Mouse (Mus musculus): ENCODE results near the gene Vkorc1. TPM values are rescaled to one million over a fixed set of nuclear protein-coding genes. Genes with fewer than 3 reads are reported as not detected.

The Vkorc1 gene
- total RNA-seq, 1 experiment: 88.5 TPM

DNA sequence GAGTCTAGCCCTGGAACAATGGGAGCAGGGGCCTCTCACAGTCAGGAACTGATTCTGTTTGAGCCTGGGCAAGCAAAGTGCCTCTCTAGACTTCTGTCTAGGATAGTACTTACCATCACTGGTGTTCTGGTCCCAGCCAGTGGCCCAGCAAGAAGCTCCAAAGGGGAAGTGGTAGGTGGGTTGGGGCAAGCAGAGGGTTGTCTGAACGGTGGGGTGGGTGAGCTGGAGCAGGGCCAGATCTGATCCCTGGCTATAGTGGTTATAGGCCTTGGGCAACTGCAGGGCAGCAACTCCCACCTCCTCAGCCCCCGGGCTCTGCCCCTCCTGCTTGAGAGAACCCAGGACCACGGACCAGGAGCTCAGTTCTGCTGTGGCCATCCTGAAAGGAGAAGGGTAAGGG, 6.6 kb downstream of the Vkorc1 start:
- DNase-seq (ENCODE audit: low read depth, low spot score): no peak
- Histone ChIP-seq H3K4me1 (ENCODE audit: control insufficient read depth in 2 of 2, insufficient read depth in 2 of 2, low read length in 2 of 2, poor library complexity in 1 of 2) (peaks cover 0 to 7% of the 10 kb centered on the region in 2 experiments; a peak in 1 of 4 replicates), H3K4me3 (ENCODE audit: insufficient read depth in 1 of 2, low read depth in 1 of 2, low read length in 2 of 2, poor library complexity in 1 of 2, severe bottlenecking in 1 of 2) (no peak overlapping the region), H3K9ac (ENCODE audit: insufficient read depth, low read depth, low read length, poor library complexity, severe bottlenecking) (no peak overlapping the region), H3K9me3 (ENCODE audit: control insufficient read depth, insufficient read depth, low read depth, low read length) (no peaks in the 10 kb centered on the region), H3K27ac (ENCODE audit: insufficient read depth, low read depth, low read length, poor library complexity, severe bottlenecking) (no peak overlapping the region), H3K36me3 (ENCODE audit: control insufficient read depth, insufficient read depth, low read length, poor library complexity, severe bottlenecking) (peaks cover 40% of the 10 kb centered on the region)
- TF ChIP-seq MAFK (IDR thresholded peaks at IDR 0.05; ENCODE audit: insufficient read depth, low read depth, low read length) (no peak), CHD2 (IDR thresholded peaks at IDR 0.05; ENCODE audit: low read depth, low read length) (no peak), ZC3H11A (IDR thresholded peaks at IDR 0.05; ENCODE audit: borderline replicate concordance, low read depth, low read length) (no peak), HCFC1 (IDR thresholded peaks at IDR 0.05; ENCODE audit: borderline replicate concordance, insufficient read depth, low read length) (no peak), ZNF384 (IDR thresholded peaks at IDR 0.05; ENCODE audit: low read depth, low read length) (no peak)
- in situ Hi-C loops (cut with MboI; ENCODE audit: low sequenced_read_pairs in 2 of 2, unreplicated experiment in 2 of 2): no loop called here

DNA sequence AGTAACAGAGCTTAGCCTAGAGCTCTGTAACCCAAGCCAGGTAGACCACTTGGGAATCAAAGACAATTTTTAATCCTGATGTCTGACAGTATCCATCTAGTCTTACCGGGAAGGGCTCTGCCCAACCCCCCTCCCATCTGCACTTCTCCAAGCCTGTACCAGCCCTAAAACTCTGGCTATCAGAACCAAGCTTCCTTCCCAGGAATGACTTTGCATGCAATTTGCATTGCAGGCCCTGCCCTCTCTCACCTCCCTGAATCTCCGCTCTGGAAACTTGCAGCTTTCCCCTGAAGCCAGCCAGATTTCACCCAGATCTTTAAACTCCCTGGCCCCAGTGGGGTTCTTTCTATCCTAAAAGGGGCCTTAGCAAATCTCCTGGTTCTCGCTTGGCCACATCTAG, 7.6 kb downstream of the Vkorc1 start:
- Histone ChIP-seq H3K9ac (ENCODE audit: insufficient read depth, low read depth, low read length, poor library complexity, severe bottlenecking) (no peak overlapping the region), H3K4me1 (ENCODE audit: control insufficient read depth in 2 of 2, insufficient read depth in 2 of 2, low read length in 2 of 2, poor library complexity in 1 of 2) (peaks cover 0 to 7% of the 10 kb centered on the region in 2 experiments; a peak in 1 of 4 replicates), H3K9me3 (ENCODE audit: control insufficient read depth, insufficient read depth, low read depth, low read length) (no peaks in the 10 kb centered on the region), H3K4me3 (ENCODE audit: insufficient read depth in 1 of 2, low read depth in 1 of 2, low read length in 2 of 2, poor library complexity in 1 of 2, severe bottlenecking in 1 of 2) (no peak overlapping the region), H3K27ac (ENCODE audit: insufficient read depth, low read depth, low read length, poor library complexity, severe bottlenecking) (no peak overlapping the region), H3K36me3 (ENCODE audit: control insufficient read depth, insufficient read depth, low read length, poor library complexity, severe bottlenecking) (peaks cover 45% of the 10 kb centered on the region)
- TF ChIP-seq MAFK (IDR thresholded peaks at IDR 0.05; ENCODE audit: insufficient read depth, low read depth, low read length) (no peak), HCFC1 (IDR thresholded peaks at IDR 0.05; ENCODE audit: borderline replicate concordance, insufficient read depth, low read length) (no peak), ZC3H11A (IDR thresholded peaks at IDR 0.05; ENCODE audit: borderline replicate concordance, low read depth, low read length) (no peak), ZNF384 (IDR thresholded peaks at IDR 0.05; ENCODE audit: low read depth, low read length) (no peak), CHD2 (IDR thresholded peaks at IDR 0.05; ENCODE audit: low read depth, low read length) (no peak)
- in situ Hi-C loops (cut with MboI; ENCODE audit: low sequenced_read_pairs in 2 of 2, unreplicated experiment in 2 of 2): no loop called here
- DNase-seq (ENCODE audit: low read depth, low spot score): no peak

DNA sequence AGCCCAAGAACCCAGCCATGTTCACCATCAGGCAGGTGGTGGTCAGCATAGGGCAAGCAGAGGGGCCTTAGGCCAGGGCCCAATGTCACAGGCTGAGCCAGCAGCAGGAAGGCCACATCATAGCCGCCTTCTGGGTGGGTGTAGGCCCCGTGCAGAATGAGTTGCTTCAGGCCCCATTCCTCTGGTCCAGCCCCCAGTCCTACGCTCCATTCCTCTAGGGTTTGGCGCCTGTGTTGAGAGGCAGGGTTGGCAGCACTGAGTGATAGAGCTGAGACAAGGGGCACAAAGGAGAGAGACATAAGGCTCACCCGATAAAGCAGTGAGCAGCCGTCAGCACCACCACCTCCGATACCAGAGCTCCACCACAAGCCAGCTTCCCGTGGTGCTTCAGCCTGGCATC, 8.2 kb downstream of the Vkorc1 start:
- no peak for DNase-seq (ENCODE audit: low read depth, low spot score)
- H3K4me1 ChIP-seq (ENCODE audit: control insufficient read depth in 2 of 2, insufficient read depth in 2 of 2, low read length in 2 of 2, poor library complexity in 1 of 2): peaks cover 0 to 7% of the 10 kb centered on the region in 2 experiments; a peak in 1 of 4 replicates
- peaks cover 49% of the 10 kb centered on the region for H3K36me3 ChIP-seq (ENCODE audit: control insufficient read depth, insufficient read depth, low read length, poor library complexity, severe bottlenecking)
- no peaks in the 10 kb centered on the region for H3K9me3 ChIP-seq (ENCODE audit: control insufficient read depth, insufficient read depth, low read depth, low read length)
- TF ChIP-seq HCFC1 (IDR thresholded peaks at IDR 0.05; ENCODE audit: borderline replicate concordance, insufficient read depth, low read length) (no peak), MAFK (IDR thresholded peaks at IDR 0.05; ENCODE audit: insufficient read depth, low read depth, low read length) (no peak), CHD2 (IDR thresholded peaks at IDR 0.05; ENCODE audit: low read depth, low read length) (no peak), ZNF384 (IDR thresholded peaks at IDR 0.05; ENCODE audit: low read depth, low read length) (no peak), ZC3H11A (IDR thresholded peaks at IDR 0.05; ENCODE audit: borderline replicate concordance, low read depth, low read length) (no peak)
- H3K4me3 ChIP-seq (ENCODE audit: insufficient read depth in 1 of 2, low read depth in 1 of 2, low read length in 2 of 2, poor library complexity in 1 of 2, severe bottlenecking in 1 of 2): no peak overlapping the region
- H3K9ac ChIP-seq (ENCODE audit: insufficient read depth, low read depth, low read length, poor library complexity, severe bottlenecking): no peak overlapping the region
- H3K27ac ChIP-seq (ENCODE audit: insufficient read depth, low read depth, low read length, poor library complexity, severe bottlenecking): no peak overlapping the region
- in situ Hi-C loops (cut with MboI; ENCODE audit: low sequenced_read_pairs in 2 of 2, unreplicated experiment in 2 of 2): no loop called here

DNA sequence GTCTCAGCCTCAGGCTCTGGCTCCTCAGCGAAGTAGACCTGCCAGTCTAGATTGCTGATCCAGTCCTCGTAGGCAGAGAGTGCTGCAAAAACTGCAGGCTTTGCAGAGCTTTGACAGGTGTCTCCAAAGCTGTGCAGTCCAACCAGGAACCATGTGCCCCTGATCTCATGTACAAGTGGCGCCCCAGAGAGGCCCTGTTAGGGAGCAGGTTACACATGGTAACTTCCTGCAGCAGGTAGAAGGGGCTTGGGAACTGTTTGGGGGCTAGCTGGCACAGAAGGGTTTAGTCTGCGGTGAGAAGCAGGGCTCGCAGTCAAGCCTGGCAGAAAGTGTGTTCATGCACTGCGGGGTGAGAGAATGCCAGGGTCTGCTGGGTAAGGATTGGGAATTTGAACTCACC, 8.9 kb downstream of the Vkorc1 start:
- Histone ChIP-seq H3K4me3 (ENCODE audit: insufficient read depth in 1 of 2, low read depth in 1 of 2, low read length in 2 of 2, poor library complexity in 1 of 2, severe bottlenecking in 1 of 2) (no peak overlapping the region), H3K9ac (ENCODE audit: insufficient read depth, low read depth, low read length, poor library complexity, severe bottlenecking) (no peak overlapping the region), H3K27ac (ENCODE audit: insufficient read depth, low read depth, low read length, poor library complexity, severe bottlenecking) (no peak overlapping the region), H3K36me3 (ENCODE audit: control insufficient read depth, insufficient read depth, low read length, poor library complexity, severe bottlenecking) (peaks cover 55% of the 10 kb centered on the region), H3K9me3 (ENCODE audit: control insufficient read depth, insufficient read depth, low read depth, low read length) (no peaks in the 10 kb centered on the region), H3K4me1 (ENCODE audit: control insufficient read depth in 2 of 2, insufficient read depth in 2 of 2, low read length in 2 of 2, poor library complexity in 1 of 2) (peaks cover 0 to 7% of the 10 kb centered on the region in 2 experiments; a peak in 1 of 4 replicates)
- no peak for TF ChIP-seq ZC3H11A (IDR thresholded peaks at IDR 0.05; ENCODE audit: borderline replicate concordance, low read depth, low read length)
- no peak for TF ChIP-seq ZNF384 (IDR thresholded peaks at IDR 0.05; ENCODE audit: low read depth, low read length)
- TF ChIP-seq HCFC1 (IDR thresholded peaks at IDR 0.05; ENCODE audit: borderline replicate concordance, insufficient read depth, low read length): no peak
- no peak for TF ChIP-seq CHD2 (IDR thresholded peaks at IDR 0.05; ENCODE audit: low read depth, low read length)
- TF ChIP-seq MAFK (IDR thresholded peaks at IDR 0.05; ENCODE audit: insufficient read depth, low read depth, low read length): no peak
- in situ Hi-C loops (cut with MboI; ENCODE audit: low sequenced_read_pairs in 2 of 2, unreplicated experiment in 2 of 2): no loop called here
- no peak for DNase-seq (ENCODE audit: low read depth, low spot score)

DNA sequence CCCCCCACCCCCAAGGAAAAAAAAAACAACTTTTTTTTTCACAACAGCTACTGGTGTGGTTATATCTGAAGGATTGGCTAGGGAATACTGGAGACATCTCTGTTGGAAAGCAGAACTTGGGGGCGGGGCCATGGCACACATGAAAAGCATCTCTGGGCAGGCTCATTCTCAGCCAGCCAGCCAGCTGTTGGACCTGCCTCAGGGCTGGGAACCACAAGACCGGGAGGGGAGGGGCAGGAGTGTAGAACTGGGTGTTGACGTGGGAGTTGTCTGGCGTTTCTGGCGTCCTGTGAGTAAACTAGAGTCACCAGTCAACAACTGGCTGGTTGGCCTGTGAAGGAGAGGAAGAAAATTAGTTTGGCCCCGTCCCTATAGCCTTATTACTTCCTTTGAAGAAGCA, 9.5 kb downstream of the Vkorc1 start:
- TF ChIP-seq ZC3H11A (IDR thresholded peaks at IDR 0.05; ENCODE audit: borderline replicate concordance, low read depth, low read length) (no peak), CHD2 (IDR thresholded peaks at IDR 0.05; ENCODE audit: low read depth, low read length) (no peak), ZNF384 (IDR thresholded peaks at IDR 0.05; ENCODE audit: low read depth, low read length) (no peak), MAFK (IDR thresholded peaks at IDR 0.05; ENCODE audit: insufficient read depth, low read depth, low read length) (no peak), HCFC1 (IDR thresholded peaks at IDR 0.05; ENCODE audit: borderline replicate concordance, insufficient read depth, low read length) (no peak)
- H3K4me1 ChIP-seq (ENCODE audit: control insufficient read depth in 2 of 2, insufficient read depth in 2 of 2, low read length in 2 of 2, poor library complexity in 1 of 2): peaks cover 0 to 7% of the 10 kb centered on the region in 2 experiments; a peak in 1 of 4 replicates
- no peak overlapping the region for H3K9ac ChIP-seq (ENCODE audit: insufficient read depth, low read depth, low read length, poor library complexity, severe bottlenecking)
- DNase-seq (ENCODE audit: low read depth, low spot score): no peak
- H3K4me3 ChIP-seq (ENCODE audit: insufficient read depth in 1 of 2, low read depth in 1 of 2, low read length in 2 of 2, poor library complexity in 1 of 2, severe bottlenecking in 1 of 2): no peak overlapping the region
- in situ Hi-C loops (cut with MboI; ENCODE audit: low sequenced_read_pairs in 2 of 2, unreplicated experiment in 2 of 2): no loop called here
- H3K36me3 ChIP-seq (ENCODE audit: control insufficient read depth, insufficient read depth, low read length, poor library complexity, severe bottlenecking): peaks cover 61% of the 10 kb centered on the region
- no peak overlapping the region for H3K27ac ChIP-seq (ENCODE audit: insufficient read depth, low read depth, low read length, poor library complexity, severe bottlenecking)
- no peaks in the 10 kb centered on the region for H3K9me3 ChIP-seq (ENCODE audit: control insufficient read depth, insufficient read depth, low read depth, low read length)
